Mouse (Mus musculus) forebrain, embryonic 13.5 days (tissue): Measurements from ENCODE around the gene Tmtc1. TPM values are rescaled to one million over a fixed set of nuclear protein-coding genes. Genes with fewer than 3 reads are reported as not detected.

Experiments used
- ATAC-seq: fragments of 200-750 bp; cut with Nextera tagmentation; 2 replicates; pipeline ENCODE4 v1.8.0; 2017
- H3K27ac ChIP-seq: fragments of 300-500 bp; sonication (generic); 2 replicates; pipeline ENCODE4 v1.5.1; 2015; ENCODE audit warnings: inconsistent platforms, mild to moderate bottlenecking, moderate library complexity
- H3K27me3 ChIP-seq: fragments of 300-500 bp; sonication (generic); 2 replicates; pipeline ENCODE4 v1.6.1; 2015; ENCODE audit warnings: mild to moderate bottlenecking, inconsistent platforms
- H3K36me3 ChIP-seq: fragments of 300-500 bp; sonication (generic); 2 replicates; pipeline ENCODE4 v1.6.1; 2015; ENCODE audit warnings: mild to moderate bottlenecking, inconsistent platforms; ENCODE audit not compliant: poor library complexity, severe bottlenecking
- H3K4me1 ChIP-seq: fragments of 300-500 bp; sonication (generic); 2 replicates; pipeline ENCODE4 v1.6.1; 2015; ENCODE audit warnings: inconsistent platforms
- H3K4me2 ChIP-seq: fragments of 300-500 bp; sonication (generic); 2 replicates; pipeline ENCODE4 v1.6.1; 2015; ENCODE audit warnings: inconsistent platforms, mild to moderate bottlenecking, moderate library complexity
- H3K4me3 ChIP-seq: fragments of 300-500 bp; sonication (generic); 2 replicates; pipeline ENCODE4 v1.5.1; 2015; ENCODE audit warnings: mild to moderate bottlenecking, inconsistent platforms
- H3K9ac ChIP-seq: fragments of 300-500 bp; sonication (generic); 2 replicates; pipeline ENCODE4 v1.6.1; 2015; ENCODE audit warnings: mild to moderate bottlenecking, inconsistent platforms
- H3K9me3 ChIP-seq: fragments of 300-500 bp; sonication (generic); replicated peaks from 2 replicates; pipeline ENCODE4 v1.6.1; 2016; ENCODE audit warnings: inconsistent platforms
- WGBS: fragments of 180-500 bp; shearing (Covaris S2); methylation state at CpG from one replicate; pipeline ENCODE4 v1.1.7; 2015; 5-methylcytosine and 5-hydroxymethylcytosine counted together
- polyA plus RNA-seq: library from polyadenylated mRNA; unstranded; fragments of >200 nt; fragmentation: Nextera tagmentation; extraction: Ambion mirVana; gene quantifications from 2 replicates; pipeline ENCODE4 v1.2.1, GENCODE M21; 2015

Tmtc1 gene
- polyA plus RNA-seq, 1 experiment from 2014 or later: 1.1 TPM

GRCm38 (mm10) chr6:148359348-148359905 is 84.8 kb downstream of the Tmtc1 start:
- no peak overlapping the region for H3K27ac ChIP-seq

GRCm38 (mm10) chr6:148358580-148359246 is 85.5 kb downstream of the Tmtc1 start:
- Histone ChIP-seq H3K9me3 (peaks cover 8% of the 10 kb centered on the region), H3K4me1 (peaks cover 4% of the 10 kb centered on the region; the same call in 1 of the 2 replicates), H3K9ac (no peak overlapping the region), H3K27ac (peak overlapping the region; percentile 26), H3K4me3 (peak overlapping the region; percentile 22), H3K36me3 (0 out of 2 replicates have a peak, but pooled peaks cover 9% of the 10 kb centered on the region), H3K27me3 (no peaks in the 10 kb centered on the region), H3K4me2 (peak overlapping the region; percentile 46)
- ATAC-seq: peak; percentile 62; the same call in 1 of the 2 replicates
- 11% methylated on average over 8 of the region's 12 CpGs for WGBS

More at GRCm38 (mm10) chr6:148359348-148359905, 84.8 kb downstream of the Tmtc1 start:
- H3K9me3 ChIP-seq: peaks cover 8% of the 10 kb centered on the region
- no peaks in the 10 kb centered on the region for H3K27me3 ChIP-seq
- H3K4me1 ChIP-seq: peaks cover 4% of the 10 kb centered on the region; the same call in 1 of the 2 replicates
- H3K9ac ChIP-seq: no peak overlapping the region
- H3K36me3 ChIP-seq: 0 out of 2 replicates have a peak, but pooled peaks cover 9% of the 10 kb centered on the region
- H3K4me2 ChIP-seq: peak overlapping the region; percentile 46; the same call in 1 of the 2 replicates
- WGBS: 51% methylated on average over 7 of the region's 7 CpGs
- H3K4me3 ChIP-seq: no peak overlapping the region
- ATAC-seq: no peak

- no peak overlapping the region for H3K4me2 ChIP-seq
- H3K4me3 ChIP-seq: no peak overlapping the region
- peaks cover 4% of the 10 kb centered on the region; the same call in 1 of the 2 replicates for H3K4me1 ChIP-seq
- no peak overlapping the region for H3K27ac ChIP-seq
- no peak for ATAC-seq
- peaks cover 8% of the 10 kb centered on the region for H3K9me3 ChIP-seq
- 0 out of 2 replicates have a peak, but pooled peaks cover 9% of the 10 kb centered on the region for H3K36me3 ChIP-seq
- H3K9ac ChIP-seq: no peak overlapping the region
- H3K27me3 ChIP-seq: no peaks in the 10 kb centered on the region
Observed at GRCm38 (mm10) chr6:148356141-148356540, 88.0 kb downstream of the Tmtc1 start.

- Histone ChIP-seq H3K9ac (peak overlapping the region; percentile 63), H3K27me3 (no peaks in the 10 kb centered on the region), H3K4me3 (peak overlapping the region; percentile 43), H3K4me2 (peak overlapping the region; percentile 57), H3K36me3 (0 out of 2 replicates have a peak, but pooled peaks cover 9% of the 10 kb centered on the region), H3K9me3 (peaks cover 8% of the 10 kb centered on the region), H3K4me1 (peaks cover 4% of the 10 kb centered on the region; the same call in 1 of the 2 replicates), H3K27ac (no peak overlapping the region)
- peak; percentile 79 for ATAC-seq
- 39% methylated on average over 85 of the region's 85 CpGs for WGBS
Observed at GRCm38 (mm10) chr6:148354509-148355474, 89.4 kb downstream of the Tmtc1 start.

- Histone ChIP-seq H3K4me3 (peak overlapping the region; percentile 43; the same call in 1 of the 2 replicates), H3K27me3 (no peaks in the 10 kb centered on the region), H3K4me2 (peak overlapping the region; percentile 57), H3K36me3 (0 out of 2 replicates have a peak, but pooled peaks cover 9% of the 10 kb centered on the region), H3K27ac (no peak overlapping the region), H3K9ac (no peak overlapping the region), H3K4me1 (peaks cover 4% of the 10 kb centered on the region; the same call in 1 of the 2 replicates), H3K9me3 (peaks cover 8% of the 10 kb centered on the region)
- ATAC-seq: peak; percentile 43
- 88% methylated on average over 16 of the region's 16 CpGs for WGBS
Observed at GRCm38 (mm10) chr6:148354151-148354508, 90.1 kb downstream of the Tmtc1 start.

GRCm38 (mm10) chr6:148345001-148345400 is 99.2 kb downstream of the Tmtc1 start:
- no peak overlapping the region for H3K9ac ChIP-seq
- ATAC-seq: no peak
- no peaks in the 10 kb centered on the region for H3K27me3 ChIP-seq
- no peak overlapping the region for H3K27ac ChIP-seq
- H3K9me3 ChIP-seq: no peaks in the 10 kb centered on the region
- 83% methylated on average over 3 of the region's 3 CpGs for WGBS
- no peaks in the 10 kb centered on the region for H3K36me3 ChIP-seq
- H3K4me1 ChIP-seq: no peaks in the 10 kb centered on the region
- H3K4me2 ChIP-seq: no peak overlapping the region
- H3K4me3 ChIP-seq: no peak overlapping the region

- no peaks in the 10 kb centered on the region for H3K36me3 ChIP-seq
- no peak overlapping the region for H3K9ac ChIP-seq
- ATAC-seq: no peak
- WGBS: 92% methylated on average over 2 of the region's 2 CpGs
- H3K27ac ChIP-seq: no peak overlapping the region
- no peak overlapping the region for H3K4me2 ChIP-seq
- H3K27me3 ChIP-seq: no peaks in the 10 kb centered on the region
- H3K9me3 ChIP-seq: no peaks in the 10 kb centered on the region
- no peak overlapping the region for H3K4me3 ChIP-seq
- peaks cover 8% of the 10 kb centered on the region for H3K4me1 ChIP-seq
Observed at GRCm38 (mm10) chr6:148342191-148342590, 102.0 kb downstream of the Tmtc1 start.

GRCm38 (mm10) chr6:148341765-148342164 is 102.4 kb downstream of the Tmtc1 start:
- Histone ChIP-seq H3K4me3 (no peak overlapping the region), H3K4me2 (no peak overlapping the region), H3K27me3 (no peaks in the 10 kb centered on the region), H3K9ac (no peak overlapping the region), H3K4me1 (peaks cover 8% of the 10 kb centered on the region), H3K9me3 (no peaks in the 10 kb centered on the region), H3K36me3 (no peaks in the 10 kb centered on the region), H3K27ac (no peak overlapping the region)
- no peak for ATAC-seq
- WGBS: 82% methylated on average over 2 of the region's 2 CpGs

GRCm38 (mm10) chr6:148338326-148338957 is 105.7 kb downstream of the Tmtc1 start:
- H3K9ac ChIP-seq: no peak overlapping the region
- 6% methylated on average over 3 of the region's 3 CpGs for WGBS
- no peaks in the 10 kb centered on the region for H3K27me3 ChIP-seq
- no peak overlapping the region for H3K4me2 ChIP-seq
- H3K9me3 ChIP-seq: no peaks in the 10 kb centered on the region
- peaks cover 8% of the 10 kb centered on the region for H3K4me1 ChIP-seq
- H3K36me3 ChIP-seq: no peaks in the 10 kb centered on the region
- H3K4me3 ChIP-seq: no peak overlapping the region
- H3K27ac ChIP-seq: no peak overlapping the region
- peak; percentile 53; the same call in 1 of the 2 replicates for ATAC-seq

GRCm38 (mm10) chr6:148336290-148336955 is 107.8 kb downstream of the Tmtc1 start:
- H3K9me3 ChIP-seq: no peaks in the 10 kb centered on the region
- no peak overlapping the region for H3K9ac ChIP-seq
- H3K27me3 ChIP-seq: no peaks in the 10 kb centered on the region
- H3K27ac ChIP-seq: no peak overlapping the region
- no peaks in the 10 kb centered on the region for H3K36me3 ChIP-seq
- H3K4me1 ChIP-seq: peaks cover 8% of the 10 kb centered on the region
- H3K4me2 ChIP-seq: no peak overlapping the region
- no peak overlapping the region for H3K4me3 ChIP-seq
- ATAC-seq: no peak

GRCm38 (mm10) chr6:148331916-148332315 is 112.3 kb downstream of the Tmtc1 start:
- ATAC-seq: no peak
- Histone ChIP-seq H3K27ac (no peak overlapping the region), H3K9ac (no peak overlapping the region), H3K4me2 (no peak overlapping the region), H3K27me3 (no peaks in the 10 kb centered on the region), H3K4me1 (peaks cover 5% of the 10 kb centered on the region; the same call in 1 of the 2 replicates), H3K4me3 (no peak overlapping the region), H3K36me3 (no peaks in the 10 kb centered on the region), H3K9me3 (no peaks in the 10 kb centered on the region)
- WGBS: 89% methylated on average over 2 of the region's 2 CpGs
